Mouse (Mus musculus): ENCODE data around the gene Gm21834. TPM values are rescaled to one million over a fixed set of nuclear protein-coding genes. Genes with fewer than 3 reads are reported as not detected.

Gene Gm21834
- not detected for total RNA-seq (2021)
- long read RNA-seq, experiment 1 = 0 reads
- long read RNA-seq, experiment 2 = 0 reads

GRCm38 (mm10) chr17:57742119-57742518 lies at the start of gene Gm21834:
Gene Gm21834, minus strand, starts transcription at chr17:57742219.
- DNase-seq = no peak

- no peak for DNase-seq
Measured at GRCm38 (mm10) chr17:57788161-57788799, 46.3 kb upstream of the Gm21834 start.

GRCm38 (mm10) chr17:57770904-57771303 lies 28.9 kb upstream of the Gm21834 start:
- no peak for DNase-seq

GRCm38 (mm10) chr17:57768622-57769610 lies 26.9 kb upstream of the Gm21834 start, which contains the start of gene Cntnap5c:
Gene Cntnap5c, plus strand, starts transcription at chr17:57769570.
- DNase-seq = no peak

GRCm38 (mm10) chr17:57767306-57767705 lies 25.3 kb upstream of the Gm21834 start:
- DNase-seq = no peak

- DNase-seq = no peak
Measured at GRCm38 (mm10) chr17:57758033-57758432, 16.0 kb upstream of the Gm21834 start.

GRCm38 (mm10) chr17:57694791-57695190 lies 47.2 kb downstream of the Gm21834 start:
- DNase-seq = no peak

Other genes with a start within 250 kb of the Gm21834 start
- not detected for gene Vmn2r120, start 196.7 kb downstream of the Gm21834 start, total RNA-seq (2021)
- gene Cntnap5c, start 27.4 kb upstream of the Gm21834 start, total RNA-seq (2021) = not detected